Mouse (Mus musculus) cerebellum, adult 2 months (tissue): ENCODE results near the gene Gm49373.

ENCODE experiments used
- CTCF ChIP-seq: fragments of 200-500 bp; IDR thresholded peaks from 2 replicates; pipeline ENCODE4 v1.5.1; 2011; ENCODE audit warnings: low read depth, mild to moderate bottlenecking, control low read depth, low read length, moderate library complexity, borderline replicate concordance; ENCODE audit not compliant: insufficient read depth
- POLR2A ChIP-seq: fragments of 200-500 bp; IDR thresholded peaks from 2 replicates; pipeline ENCODE4 v1.6.1; 2011; ENCODE audit warnings: low read length, control low read depth, borderline replicate concordance; ENCODE audit not compliant: insufficient read depth

DNA sequence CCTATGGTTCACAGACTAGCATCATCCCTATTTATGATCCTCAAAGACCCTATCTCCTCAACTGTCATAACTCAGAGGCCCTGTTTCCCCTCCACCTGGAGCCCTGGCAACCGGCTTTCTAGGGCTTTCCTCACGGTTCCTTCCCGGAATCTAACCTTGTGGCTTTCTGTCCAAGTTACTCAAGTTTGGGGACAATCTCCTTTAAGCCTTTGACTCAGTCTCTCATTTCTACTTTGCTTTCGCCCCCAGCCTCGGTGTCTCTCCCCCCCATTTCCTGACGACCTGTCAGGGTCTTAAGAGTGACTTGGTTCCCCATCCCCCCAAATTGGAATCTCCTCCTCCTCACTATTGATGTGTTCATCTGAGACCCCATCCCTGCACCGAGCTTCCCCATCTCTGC is 40.4 kb downstream of the Gm49373 start:
- TF ChIP-seq CTCF (no peak), POLR2A (no peak)
